Mouse (Mus musculus): ENCODE data around the gene Fndc10. TPM values are rescaled to one million over a fixed set of nuclear protein-coding genes. Genes with fewer than 3 reads are reported as not detected.
A peak's percentile ranks its signal among the peaks of the same experiment; 100 is the strongest.
"Not testable (repeated sequence)": the region's sequence is repeated elsewhere in the genome, so short reads cannot be mapped to it uniquely, and the experiment has no call there.

The Fndc10 gene
- total RNA-seq, 2 experiments from 2014 or later, result 0.88 to 2.8 TPM

DNA sequence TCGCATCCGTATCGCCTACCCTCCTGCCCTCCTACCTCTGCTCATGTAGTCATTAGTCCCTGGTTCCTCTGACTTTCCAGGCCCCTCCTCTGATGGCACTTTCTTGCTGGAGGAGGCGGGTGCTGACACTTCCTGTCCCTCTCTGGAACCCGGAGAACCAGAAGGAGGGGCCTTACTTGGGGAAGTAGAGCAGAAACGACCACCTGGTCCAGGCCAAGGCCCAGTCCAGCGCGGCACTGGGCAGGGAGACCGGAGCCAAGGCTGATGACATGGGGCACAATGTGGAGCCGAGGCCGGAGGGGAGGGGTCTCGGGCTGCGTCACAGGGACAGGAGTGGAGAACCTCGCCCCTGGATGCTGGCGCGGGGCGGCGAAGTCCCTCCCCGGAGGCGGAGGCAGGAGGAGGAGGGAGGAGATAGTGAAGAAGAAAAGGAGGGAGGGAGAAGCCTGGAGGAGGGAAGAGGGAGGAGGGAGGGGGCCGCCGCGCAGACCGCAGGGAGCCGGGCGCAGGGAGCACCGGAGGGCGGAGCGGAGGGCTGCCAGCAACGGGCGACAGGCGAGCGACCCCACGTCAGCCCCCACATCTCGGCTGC is 40.3 kb downstream of the Fndc10 start, which contains the start of gene Tmem240:
TSS of gene Tmem240 (plus strand) at position 451 of the 592 bp plus-strand sequence.
- peak; percentile 81 for ATAC-seq (replicated peaks; ENCODE audit: poor library complexity, severe bottlenecking)

DNA sequence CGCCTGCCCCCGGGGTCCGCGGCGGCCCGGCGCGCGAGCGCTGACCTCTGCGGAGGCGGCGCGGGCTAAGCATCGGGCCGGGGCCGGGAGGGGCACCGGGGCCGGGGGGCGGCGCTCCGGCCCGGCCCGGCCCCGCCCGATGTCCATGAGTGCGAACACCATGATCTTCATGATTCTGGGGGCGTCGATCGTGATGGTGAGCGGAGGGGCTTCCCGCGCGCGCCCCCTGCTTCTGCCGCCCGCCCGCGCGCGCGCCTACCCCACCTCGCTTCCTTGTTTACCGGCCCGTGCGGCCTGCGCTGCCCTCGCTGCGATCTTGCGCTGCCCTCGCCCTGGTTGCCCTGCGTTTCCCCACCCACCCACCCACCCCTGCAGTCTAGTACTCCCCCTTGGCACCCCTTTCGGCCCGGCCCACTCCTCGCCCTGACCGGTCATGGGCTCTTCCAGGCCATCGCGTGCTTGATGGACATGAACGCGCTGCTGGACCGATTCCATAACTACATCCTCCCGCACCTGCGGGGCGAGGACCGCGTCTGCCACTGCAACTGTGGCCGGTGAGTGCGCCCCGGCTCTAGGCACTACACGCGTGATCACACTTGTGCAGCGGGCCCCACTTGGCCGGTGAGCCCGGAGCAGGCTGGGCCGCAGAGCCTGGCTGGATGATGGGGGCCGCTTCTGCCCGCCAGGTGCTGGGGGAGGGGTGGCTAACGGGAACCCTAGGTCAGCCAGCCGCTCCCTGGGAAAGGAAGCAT is 41.0 kb downstream of the Fndc10 start:
- peak; percentile 9; the same call in 1 of the 2 replicates for ATAC-seq (replicated peaks; ENCODE audit: poor library complexity, severe bottlenecking)

DNA sequence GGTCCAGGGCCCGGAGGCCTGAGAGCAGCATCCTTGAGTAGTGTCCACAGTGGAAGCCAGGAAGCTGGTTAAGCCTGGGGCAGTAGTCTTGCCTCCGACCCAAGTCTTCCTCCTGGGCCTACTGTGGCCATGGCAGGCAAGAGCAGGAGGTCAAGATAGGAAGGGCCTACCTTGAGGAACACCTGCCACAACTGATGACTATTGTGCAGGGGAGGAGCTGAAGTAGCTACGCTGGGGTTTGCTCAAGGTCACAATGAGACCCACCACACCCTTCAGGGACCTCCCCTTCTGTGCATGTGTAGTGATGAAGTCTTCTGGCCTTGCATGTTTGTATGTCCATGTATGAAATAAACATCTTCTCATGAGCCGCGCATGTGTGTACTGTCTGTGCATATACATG is 41.6 kb downstream of the Fndc10 start:
- ATAC-seq (replicated peaks; ENCODE audit: poor library complexity, severe bottlenecking), result no peak

DNA sequence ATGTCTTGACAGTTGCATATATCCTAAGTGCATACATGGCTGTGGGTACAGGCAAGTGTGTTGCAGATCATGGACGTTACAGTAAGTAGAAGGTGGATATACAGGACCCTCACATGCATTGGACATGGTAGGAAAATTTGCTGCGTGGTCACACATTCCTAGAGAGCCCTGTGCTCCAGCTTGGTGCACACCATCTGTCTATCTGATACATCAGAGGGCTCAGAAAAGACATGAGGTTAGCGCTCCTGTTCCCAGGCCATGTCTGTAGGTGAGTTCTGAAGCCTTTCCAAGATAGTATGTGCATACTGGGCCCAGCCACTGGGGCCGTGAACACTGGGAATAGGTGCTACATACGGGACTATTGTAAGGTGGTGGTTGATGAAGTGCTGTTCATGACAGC is 42.3 kb downstream of the Fndc10 start:
- ATAC-seq (replicated peaks; ENCODE audit: poor library complexity, severe bottlenecking), result no peak

DNA sequence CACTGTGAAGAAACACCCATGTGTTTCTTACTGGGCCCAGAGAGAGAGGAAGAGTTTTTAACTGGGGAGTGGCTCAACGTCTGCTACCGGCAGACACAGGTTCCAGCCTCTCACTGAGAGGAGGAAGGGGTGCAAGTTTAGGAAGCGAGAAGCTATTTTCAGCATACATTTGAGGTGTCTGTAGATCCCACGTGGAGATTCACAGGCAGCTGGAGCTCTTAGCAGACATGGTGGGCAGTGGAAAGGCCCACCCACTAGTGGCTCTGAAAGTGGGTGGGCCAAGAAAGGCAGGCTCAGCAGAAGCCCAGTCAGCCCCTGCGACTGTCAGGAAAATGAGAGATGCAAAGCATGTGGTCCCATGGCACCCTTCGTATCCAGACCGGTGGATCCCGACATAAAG is 44.1 kb downstream of the Fndc10 start:
- ATAC-seq (replicated peaks; ENCODE audit: poor library complexity, severe bottlenecking), result no peak

DNA sequence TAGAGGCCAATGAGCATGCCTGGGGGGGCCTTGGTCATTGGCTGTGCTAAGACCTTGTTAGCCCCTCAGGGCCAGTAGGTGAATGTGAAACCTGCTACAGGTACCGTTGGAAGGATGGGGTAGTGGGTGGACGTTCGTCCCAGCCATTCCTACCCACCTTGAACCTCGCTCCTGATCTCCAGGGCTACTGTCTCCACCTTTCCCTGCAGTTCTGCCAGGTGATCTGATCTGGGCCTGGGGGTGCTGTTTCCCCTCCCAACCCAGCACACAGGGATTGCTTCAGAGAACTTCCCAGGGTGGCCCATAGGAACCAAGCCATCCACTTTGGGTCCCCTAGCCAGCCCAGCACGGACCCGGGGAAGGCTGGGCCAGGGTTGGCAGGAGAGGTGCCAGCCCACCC is 45.0 kb downstream of the Fndc10 start:
- no peak for ATAC-seq (replicated peaks; ENCODE audit: poor library complexity, severe bottlenecking)

DNA sequence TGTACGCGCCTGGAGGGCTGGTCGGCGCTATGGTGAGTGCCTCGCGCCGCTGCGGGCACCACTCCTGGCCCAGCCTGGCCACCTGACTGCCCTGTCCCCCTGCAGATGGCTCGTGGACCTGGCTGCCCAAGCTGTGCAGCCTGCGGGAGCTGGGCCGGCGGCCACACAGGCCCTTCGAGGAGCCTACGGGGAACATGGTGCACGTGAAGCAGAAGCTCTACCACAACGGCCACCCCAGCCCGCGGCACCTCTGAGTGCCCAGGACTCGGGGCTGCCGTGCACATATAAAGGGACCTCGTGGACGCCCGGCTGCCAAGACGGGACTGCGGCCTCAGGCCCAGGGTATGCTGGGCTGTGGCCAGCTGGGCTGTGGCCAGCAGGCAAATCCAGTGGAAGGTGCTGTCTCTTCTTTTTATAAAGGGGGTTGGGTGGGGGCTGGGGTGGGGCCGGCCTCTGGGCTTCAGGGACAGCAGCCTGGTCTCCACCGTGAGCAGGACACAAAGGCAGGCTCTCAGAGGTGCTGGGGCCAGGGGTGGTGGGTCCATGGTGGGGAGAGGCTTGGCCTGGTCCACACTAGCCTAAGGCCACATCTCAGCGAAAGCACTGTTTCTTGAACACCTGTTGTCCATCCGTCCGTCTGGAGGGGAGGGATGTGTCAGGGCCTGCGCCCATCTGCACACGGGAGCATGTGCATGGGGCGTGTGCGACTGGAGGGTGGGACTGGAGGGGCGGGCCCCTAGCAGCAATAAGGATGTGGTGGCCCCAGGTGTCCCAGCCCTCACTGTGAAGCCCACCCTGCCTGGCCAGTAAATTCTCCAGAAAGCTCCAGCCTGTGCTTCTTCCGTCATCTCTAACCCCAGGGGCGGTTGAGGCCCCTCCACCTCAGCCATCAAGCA is 45.8 kb downstream of the Fndc10 start:
- ATAC-seq (replicated peaks; ENCODE audit: poor library complexity, severe bottlenecking), result no peak

DNA sequence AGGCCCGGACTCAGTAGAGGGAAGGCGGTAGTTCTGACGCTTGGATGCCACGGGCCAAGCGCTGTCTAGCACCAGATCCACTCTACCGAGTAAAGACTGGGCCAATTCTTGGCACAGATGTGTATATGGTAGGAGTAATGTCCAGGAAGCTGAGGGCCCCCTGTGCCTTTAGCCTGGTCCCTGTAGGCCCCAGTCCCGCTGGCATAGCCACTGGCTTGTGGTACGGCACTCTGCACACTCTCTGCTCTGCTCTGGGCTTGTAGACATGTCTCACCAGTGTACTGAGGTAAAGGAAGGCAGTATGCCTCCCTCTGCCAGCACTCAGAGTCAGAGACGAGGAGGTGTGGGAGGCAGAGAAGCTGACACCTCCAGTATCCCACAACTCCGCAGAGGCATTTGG is 46.5 kb downstream of the Fndc10 start:
- ATAC-seq (replicated peaks; ENCODE audit: poor library complexity, severe bottlenecking), result not testable (repeated sequence)

DNA sequence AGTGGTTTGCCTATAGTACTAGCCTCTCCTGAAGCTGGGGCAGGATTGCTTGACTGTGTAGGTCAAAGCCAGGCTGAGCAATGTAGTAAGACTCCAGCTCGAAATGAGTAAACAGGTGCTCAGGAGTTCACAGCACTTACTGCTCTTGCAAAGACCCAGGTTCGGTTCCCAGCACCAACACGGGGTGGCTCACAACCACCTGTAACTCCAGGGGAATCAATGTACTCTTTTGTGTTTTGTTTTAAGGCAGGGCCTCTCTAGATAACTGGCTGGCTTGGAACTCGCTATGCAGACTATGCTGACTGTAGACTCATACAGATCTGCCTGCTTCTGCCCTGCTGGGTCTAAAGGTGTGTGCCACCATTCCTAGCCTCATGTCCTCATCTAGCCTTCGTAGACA is 48.5 kb downstream of the Fndc10 start:
- ATAC-seq (replicated peaks; ENCODE audit: poor library complexity, severe bottlenecking), result no peak

DNA sequence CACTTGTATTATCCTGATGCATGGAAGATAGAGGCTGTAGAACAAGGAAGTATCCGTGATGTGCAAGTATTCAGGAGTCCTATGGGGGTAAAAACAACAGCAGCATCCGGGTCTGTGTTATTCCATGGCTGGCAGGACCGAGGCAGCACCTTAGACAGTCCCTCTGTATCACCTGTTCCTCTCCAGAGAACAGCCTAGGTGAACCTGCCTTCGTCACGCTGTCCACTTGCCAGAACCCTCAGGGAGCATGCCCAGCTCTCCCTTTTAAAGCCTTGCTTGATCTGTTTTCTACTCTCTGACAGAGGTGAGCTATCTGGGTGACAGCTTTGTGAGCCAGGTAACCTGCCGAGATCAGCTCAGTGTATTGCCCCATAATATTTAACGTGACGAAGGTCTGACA is 50.3 kb downstream of the Fndc10 start:
- ATAC-seq (replicated peaks; ENCODE audit: poor library complexity, severe bottlenecking), result no peak

DNA sequence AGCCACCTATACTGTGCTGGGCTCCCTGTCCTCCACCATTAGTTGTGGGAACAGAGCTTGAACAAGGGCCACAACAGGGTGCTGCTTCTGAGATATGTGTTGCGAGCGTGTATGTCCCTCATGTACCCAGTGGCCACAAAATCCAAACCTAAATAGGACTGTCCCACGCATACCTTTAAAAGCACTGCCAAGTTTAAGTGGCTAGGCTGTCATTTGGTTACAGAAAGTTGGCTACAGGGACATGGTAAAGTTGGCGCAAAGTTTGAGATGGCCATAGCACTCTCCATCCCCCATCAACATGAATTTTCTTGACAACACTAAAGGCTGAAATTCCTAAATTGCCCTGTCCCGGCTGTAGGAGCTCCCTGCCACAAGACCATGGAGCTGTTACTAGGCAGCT is 51.0 kb downstream of the Fndc10 start:
- no peak for ATAC-seq (replicated peaks; ENCODE audit: poor library complexity, severe bottlenecking)

Other genes with a start within 250 kb of the Fndc10 start
- gene Tmem52, start 225.2 kb upstream of the Fndc10 start, total RNA-seq (2014; fragmentation: Nextera tagmentation), result not detected in 2 replicates
- not detected in 2 replicates for gene Tmem52, start 225.2 kb upstream of the Fndc10 start, total RNA-seq (2017)
- 220 and 223 TPM in 2 replicates for gene Gnb1, start 203.0 kb upstream of the Fndc10 start, total RNA-seq (2014; fragmentation: Nextera tagmentation)
- 135 and 137 TPM in 2 replicates for gene Gnb1, start 203.0 kb upstream of the Fndc10 start, total RNA-seq (2017)
- gene Nadk, start 132.0 kb upstream of the Fndc10 start, total RNA-seq (2014; fragmentation: Nextera tagmentation), result 70.8 and 90.6 TPM in 2 replicates
- gene Nadk, start 132.0 kb upstream of the Fndc10 start, total RNA-seq (2017), result 74.1 and 76.1 TPM in 2 replicates
- gene Slc35e2, start 92.9 kb upstream of the Fndc10 start, total RNA-seq (2014; fragmentation: Nextera tagmentation), result 10.4 and 16.8 TPM in 2 replicates
- 6.9 and 10.3 TPM in 2 replicates for gene Slc35e2, start 92.9 kb upstream of the Fndc10 start, total RNA-seq (2017)
- gene Cdk11b, start 69.5 kb upstream of the Fndc10 start, total RNA-seq (2014; fragmentation: Nextera tagmentation), result 53.9 and 57.8 TPM in 2 replicates
- gene Cdk11b, start 69.5 kb upstream of the Fndc10 start, total RNA-seq (2017), result 42.1 and 44.8 TPM in 2 replicates
- not detected in 2 replicates for gene Gm10563, start 48.9 kb upstream of the Fndc10 start, total RNA-seq (2014; fragmentation: Nextera tagmentation)
- not detected in 2 replicates for gene Gm10563, start 48.9 kb upstream of the Fndc10 start, total RNA-seq (2017)
- gene Mmp23, start 41.0 kb upstream of the Fndc10 start, total RNA-seq (2014; fragmentation: Nextera tagmentation), result not detected in 2 replicates
- gene Mmp23, start 41.0 kb upstream of the Fndc10 start, total RNA-seq (2017), result not detected in 2 replicates
- gene Mib2, start 25.1 kb upstream of the Fndc10 start, total RNA-seq (2014; fragmentation: Nextera tagmentation), result 2.9 and 18.0 TPM in 2 replicates
- 15.6 and 17.7 TPM in 2 replicates for gene Mib2, start 25.1 kb upstream of the Fndc10 start, total RNA-seq (2017)
- gene Ssu72, start 10.5 kb downstream of the Fndc10 start, total RNA-seq (2014; fragmentation: Nextera tagmentation), result 58.5 and 75.8 TPM in 2 replicates
- gene Ssu72, start 10.5 kb downstream of the Fndc10 start, total RNA-seq (2017), result 80.5 and 99.6 TPM in 2 replicates
- gene Tmem240, start 40.5 kb downstream of the Fndc10 start, total RNA-seq (2014; fragmentation: Nextera tagmentation), result 0.32 and 0.95 TPM in 2 replicates
- 0.31 TPM in 1 of 2 replicates, not detected in the other for gene Tmem240, start 40.5 kb downstream of the Fndc10 start, total RNA-seq (2017)
- 66.8 and 134 TPM in 2 replicates for gene Atad3a, start 66.8 kb downstream of the Fndc10 start, total RNA-seq (2014; fragmentation: Nextera tagmentation)
- 95.3 and 118 TPM in 2 replicates for gene Atad3a, start 66.8 kb downstream of the Fndc10 start, total RNA-seq (2017)
- gene Vwa1, start 80.4 kb downstream of the Fndc10 start, total RNA-seq (2014; fragmentation: Nextera tagmentation), result not detected in 2 replicates
- 0.26 and 0.36 TPM in 2 replicates for gene Vwa1, start 80.4 kb downstream of the Fndc10 start, total RNA-seq (2017)
- gene Tmem88b, start 91.5 kb downstream of the Fndc10 start, total RNA-seq (2014; fragmentation: Nextera tagmentation), result not detected in 2 replicates
- not detected in 2 replicates for gene Tmem88b, start 91.5 kb downstream of the Fndc10 start, total RNA-seq (2017)
- not detected in 2 replicates for gene Ankrd65, start 96.1 kb downstream of the Fndc10 start, total RNA-seq (2014; fragmentation: Nextera tagmentation)
- not detected in 2 replicates for gene Ankrd65, start 96.1 kb downstream of the Fndc10 start, total RNA-seq (2017)
- gene Mrpl20, start 108.5 kb downstream of the Fndc10 start, total RNA-seq (2014; fragmentation: Nextera tagmentation), result 191 and 198 TPM in 2 replicates
- gene Mrpl20, start 108.5 kb downstream of the Fndc10 start, total RNA-seq (2017), result 84.2 and 91.1 TPM in 2 replicates
- gene Ccnl2, start 118.1 kb downstream of the Fndc10 start, total RNA-seq (2014; fragmentation: Nextera tagmentation), result 94.6 and 104 TPM in 2 replicates
- 75.5 and 84.0 TPM in 2 replicates for gene Ccnl2, start 118.1 kb downstream of the Fndc10 start, total RNA-seq (2017)
- 130 and 149 TPM in 2 replicates for gene Aurkaip1, start 136.9 kb downstream of the Fndc10 start, total RNA-seq (2014; fragmentation: Nextera tagmentation)
- 101 and 159 TPM in 2 replicates for gene Aurkaip1, start 136.9 kb downstream of the Fndc10 start, total RNA-seq (2017)
- 0.39 TPM in 1 of 2 replicates, not detected in the other for gene Mxra8, start 145.3 kb downstream of the Fndc10 start, total RNA-seq (2014; fragmentation: Nextera tagmentation)
- not detected in 2 replicates for gene Mxra8, start 145.3 kb downstream of the Fndc10 start, total RNA-seq (2017)
- gene Dvl1, start 153.1 kb downstream of the Fndc10 start, total RNA-seq (2014; fragmentation: Nextera tagmentation), result 10.1 and 20.3 TPM in 2 replicates
- gene Dvl1, start 153.1 kb downstream of the Fndc10 start, total RNA-seq (2017), result 12.4 and 21.6 TPM in 2 replicates
- gene Tas1r3, start 169.0 kb downstream of the Fndc10 start, total RNA-seq (2014; fragmentation: Nextera tagmentation), result 1.5 TPM in 1 of 2 replicates, not detected in the other
- gene Tas1r3, start 169.0 kb downstream of the Fndc10 start, total RNA-seq (2017), result 0.30 and 0.93 TPM in 2 replicates
- 9.4 and 16.7 TPM in 2 replicates for gene Cptp, start 175.1 kb downstream of the Fndc10 start, total RNA-seq (2014; fragmentation: Nextera tagmentation)
- gene Cptp, start 175.1 kb downstream of the Fndc10 start, total RNA-seq (2017), result 7.0 and 7.8 TPM in 2 replicates
- gene Ints11, start 175.2 kb downstream of the Fndc10 start, total RNA-seq (2014; fragmentation: Nextera tagmentation), result 49.0 and 64.7 TPM in 2 replicates
- gene Ints11, start 175.2 kb downstream of the Fndc10 start, total RNA-seq (2017), result 34.7 and 37.9 TPM in 2 replicates
- gene Pusl1, start 197.4 kb downstream of the Fndc10 start, total RNA-seq (2014; fragmentation: Nextera tagmentation), result 21.2 and 29.3 TPM in 2 replicates
- 41.8 and 48.6 TPM in 2 replicates for gene Pusl1, start 197.4 kb downstream of the Fndc10 start, total RNA-seq (2017)
- 10.7 and 23.1 TPM in 2 replicates for gene Acap3, start 197.5 kb downstream of the Fndc10 start, total RNA-seq (2014; fragmentation: Nextera tagmentation)
- gene Acap3, start 197.5 kb downstream of the Fndc10 start, total RNA-seq (2017), result 6.0 and 6.1 TPM in 2 replicates
- gene Ube2j2, start 249.5 kb downstream of the Fndc10 start, total RNA-seq (2014; fragmentation: Nextera tagmentation), result 68.8 and 78.6 TPM in 2 replicates
- 81.6 and 84.8 TPM in 2 replicates for gene Ube2j2, start 249.5 kb downstream of the Fndc10 start, total RNA-seq (2017)